Mouse (Mus musculus): ENCODE measurements around the gene Zfp579. TPM values are rescaled to one million over a fixed set of nuclear protein-coding genes. Genes with fewer than 3 reads are reported as not detected.

The Zfp579 gene
- polyA plus RNA-seq (2017; shearing (Covaris generic)): 13.8 TPM

DNA sequence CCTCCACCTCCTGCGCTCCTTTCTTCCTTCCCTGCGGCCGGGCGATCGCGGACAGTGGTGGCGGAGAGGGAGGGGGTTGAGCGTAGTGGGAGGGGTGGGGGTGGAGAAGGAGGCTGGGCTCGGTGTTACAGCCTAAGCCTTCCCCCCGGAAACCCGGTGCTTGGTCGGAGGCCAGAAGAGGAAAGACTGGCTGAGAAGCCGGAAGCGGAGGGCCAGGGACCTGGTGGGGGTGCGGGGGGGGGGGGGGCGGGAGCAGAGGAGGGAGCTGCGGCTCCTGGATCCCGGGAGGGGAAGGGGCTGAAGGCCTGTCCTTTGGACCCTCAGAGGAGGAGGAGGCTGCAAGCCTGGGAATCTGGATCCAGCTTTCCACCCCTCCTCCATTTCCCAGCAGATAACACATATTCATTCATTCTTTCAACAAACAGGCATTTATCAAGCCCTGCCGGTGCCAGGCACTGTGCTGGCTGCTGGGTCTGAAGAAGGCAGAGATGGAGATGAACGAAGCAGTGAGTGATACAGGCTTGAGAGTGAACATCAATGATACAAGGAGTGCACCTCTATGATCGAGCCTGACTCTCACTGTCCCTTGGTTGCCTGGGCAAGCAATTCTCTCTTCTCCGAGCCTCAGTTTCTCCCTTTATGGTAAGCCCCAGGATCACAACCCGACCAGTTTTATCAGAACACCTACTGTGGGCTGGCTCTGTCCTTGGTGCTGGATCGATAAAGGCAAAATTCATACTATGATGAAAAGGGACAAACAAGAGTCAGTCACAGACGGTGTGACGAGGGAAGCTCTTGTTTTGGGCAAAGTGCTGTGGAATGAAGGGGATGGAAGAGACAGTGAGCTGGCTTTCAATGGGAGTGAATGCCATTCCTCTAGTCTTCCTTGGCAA, at the start of gene Zfp579:
TSS of gene Zfp579 (minus strand) at position 156 of the 893 bp plus-strand sequence.

DNA sequence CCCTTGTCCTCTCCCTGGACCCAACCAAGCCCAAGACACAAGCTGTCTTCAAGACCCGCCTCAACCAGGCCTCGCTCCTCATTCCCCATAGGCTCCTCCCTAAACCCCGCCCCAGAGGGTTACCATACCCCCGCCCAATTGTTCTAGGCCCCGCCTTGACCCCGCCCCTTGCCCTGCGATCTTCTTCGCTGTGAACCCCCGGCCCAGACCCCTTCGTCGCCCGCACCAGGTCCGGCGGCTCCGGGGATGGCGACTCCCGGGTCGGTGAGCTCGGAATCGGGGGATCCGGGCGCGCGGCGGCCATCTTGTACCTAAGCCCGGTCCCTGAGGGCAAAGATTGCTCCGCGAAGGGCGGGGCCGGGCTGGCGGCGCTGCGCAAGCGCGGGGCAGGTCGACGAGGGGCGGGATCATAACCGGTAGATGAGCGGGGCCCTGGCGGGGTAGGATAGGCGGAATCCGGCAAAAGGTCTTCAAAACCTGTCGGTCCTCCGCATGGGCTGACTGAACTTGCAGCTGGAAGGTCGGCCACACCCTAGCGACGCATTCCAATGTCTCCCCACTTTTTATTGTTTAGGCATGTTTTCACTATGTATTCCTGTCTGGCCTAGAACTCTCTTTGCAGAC, 42.3 kb upstream of the Zfp579 start, which contains the start of gene Zfp784:
TSS of gene Zfp784 (minus strand) at position 338 of the 624 bp plus-strand sequence.

DNA sequence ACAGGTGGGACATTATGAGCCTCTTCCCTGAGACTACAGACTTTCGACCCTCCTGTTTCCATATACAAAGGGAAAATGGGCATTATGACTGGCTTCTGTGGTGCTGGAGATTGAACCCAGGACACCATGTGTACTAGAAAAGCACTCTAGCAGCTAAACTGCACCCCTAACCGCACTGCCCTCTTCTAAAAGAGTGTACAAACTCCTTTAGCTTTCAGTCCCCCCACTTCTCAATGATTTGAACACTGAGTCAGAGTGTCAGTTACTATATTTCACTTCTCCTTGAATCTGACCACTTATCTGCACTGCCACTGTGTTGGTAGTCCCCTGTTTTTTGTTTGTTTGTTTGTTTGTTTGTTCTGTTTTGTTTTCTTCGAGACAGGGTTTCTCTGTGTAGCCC, 37.9 kb upstream of the Zfp579 start, which contains the start of gene 4632433K11Rik:
TSS of gene 4632433K11Rik (plus strand) at position 301 of the 400 bp plus-strand sequence.

DNA sequence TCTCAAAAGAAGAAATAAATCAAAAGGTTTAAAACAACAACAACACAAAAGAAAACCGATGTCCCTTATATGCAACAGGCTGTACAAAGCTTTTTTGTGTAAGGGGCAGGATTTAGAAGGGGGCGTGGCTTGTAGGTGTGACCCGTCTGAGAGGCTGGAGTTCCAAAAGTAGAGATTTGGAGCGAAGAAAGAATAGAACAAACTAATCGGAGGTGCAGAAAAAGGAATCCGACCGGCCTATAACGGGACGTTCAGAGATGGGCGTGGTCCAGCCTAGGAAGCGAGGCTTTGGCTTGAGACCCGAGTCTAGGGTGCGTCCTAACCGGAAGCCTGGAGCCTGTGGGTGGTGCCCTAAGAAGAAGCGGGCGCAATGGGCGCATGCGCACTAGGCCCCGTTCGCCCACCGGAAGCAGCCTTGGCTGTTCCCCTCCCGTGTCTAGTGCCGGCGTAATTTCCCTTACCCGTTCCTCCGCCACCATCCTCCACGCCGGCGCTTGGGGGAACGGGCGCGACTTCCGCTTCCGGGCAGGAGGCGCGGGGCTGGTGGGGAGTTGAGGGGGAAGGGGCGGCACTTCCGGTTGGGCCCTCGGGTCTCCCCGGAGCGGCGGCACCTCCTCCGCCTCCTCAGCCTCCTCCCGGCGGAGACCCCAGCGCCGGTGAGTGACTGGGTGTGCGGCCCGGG, 24.2 kb upstream of the Zfp579 start, which contains the start of the genes Zfp865 and Ccdc106:
TSS of gene Zfp865 (plus strand) at position 377 of the 682 bp plus-strand sequence.
TSS of gene Ccdc106 (plus strand) at position 554 of the 682 bp plus-strand sequence.

DNA sequence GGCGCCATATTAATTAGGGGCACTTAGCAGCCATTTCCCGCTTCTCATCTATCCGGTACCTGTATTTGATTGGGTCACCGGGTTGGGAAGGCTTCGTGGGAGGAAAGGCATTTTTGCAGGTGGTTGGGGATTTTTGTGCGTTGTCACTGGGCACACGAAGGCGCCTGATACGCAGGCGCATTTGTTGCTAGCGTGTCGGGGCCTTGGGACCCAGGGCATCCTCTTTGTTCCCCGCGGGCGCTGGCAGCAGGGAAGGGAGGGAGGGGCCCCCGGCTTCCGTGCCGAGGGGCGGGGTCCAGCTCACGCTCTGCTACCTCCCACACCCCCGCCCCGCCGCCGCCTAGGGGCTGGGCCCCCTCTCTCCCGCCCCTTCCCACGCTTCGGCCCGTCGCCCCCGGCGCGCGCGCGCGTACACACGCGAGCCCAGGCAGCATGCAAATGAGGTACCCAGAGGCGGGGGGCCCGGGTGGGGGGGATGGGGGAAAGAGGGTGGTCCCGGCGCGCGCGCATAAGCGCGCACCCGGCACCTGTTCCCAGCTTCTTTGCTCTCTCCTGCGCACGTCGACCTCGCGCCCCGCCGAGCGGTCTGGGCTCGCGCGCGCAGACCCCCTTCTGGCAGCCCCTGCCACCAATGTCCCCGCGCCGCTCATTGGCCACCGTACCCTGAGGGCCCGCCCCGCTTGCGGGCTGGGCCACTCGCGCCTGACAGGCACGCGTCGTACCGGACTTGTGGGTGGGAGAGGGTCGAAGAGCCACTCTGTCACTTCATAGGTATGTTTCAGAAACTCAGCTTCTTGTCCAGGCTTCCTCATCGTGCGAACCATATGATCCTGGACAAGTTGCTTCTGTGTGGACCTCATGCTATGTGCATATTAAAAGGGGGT, 19.4 kb upstream of the Zfp579 start, which contains the start of gene Gm44973:
TSS of gene Gm44973 (plus strand) at position 379 of the 884 bp plus-strand sequence.

DNA sequence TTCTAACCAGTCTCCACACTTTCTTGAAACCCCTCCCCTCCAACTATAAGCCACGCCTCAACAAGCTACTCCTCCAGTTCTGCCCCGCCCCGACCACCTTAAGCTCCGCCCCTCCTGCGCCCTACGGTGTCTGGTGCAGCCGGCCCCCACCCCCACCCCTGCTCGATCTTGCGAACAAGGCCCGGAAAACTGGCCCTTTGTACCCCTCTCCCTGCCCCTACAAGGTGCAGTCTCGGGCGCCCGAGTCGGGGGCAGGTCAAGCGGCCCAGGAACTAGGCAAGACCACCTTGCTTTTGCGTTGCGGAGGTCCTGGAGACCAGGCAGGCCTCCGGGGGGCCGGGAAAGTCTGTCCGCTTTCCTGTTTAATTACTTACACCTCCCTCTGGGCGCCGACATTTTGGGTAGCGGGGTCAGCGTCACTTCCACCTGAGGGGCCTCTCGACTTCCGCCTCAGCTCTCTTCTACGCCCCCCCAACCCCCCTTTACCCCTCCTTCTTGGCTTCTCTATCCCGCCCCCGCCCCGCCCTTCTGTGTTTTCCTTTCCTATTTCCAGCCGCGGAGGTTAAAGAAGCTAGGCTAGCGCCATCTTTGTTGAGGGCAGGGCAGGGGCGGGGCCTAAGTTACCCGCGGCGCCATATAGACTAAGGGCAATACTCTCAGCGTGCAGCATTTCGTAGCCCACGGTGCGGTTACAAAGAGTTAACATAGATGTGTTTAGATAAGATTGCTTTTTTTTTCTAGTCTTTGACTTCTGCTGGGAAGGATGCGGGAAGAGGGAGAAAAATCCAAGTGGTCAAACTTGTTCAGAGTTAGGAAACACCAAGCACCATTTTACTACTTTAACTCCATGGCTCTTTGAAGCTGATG, 18.5 kb upstream of the Zfp579 start, which contains the start of the genes Zfp524 and Fiz1:
TSS of gene Zfp524 (plus strand) at position 165 of the 867 bp plus-strand sequence.
TSS of gene Fiz1 (minus strand) at position 447 of the 867 bp plus-strand sequence.

DNA sequence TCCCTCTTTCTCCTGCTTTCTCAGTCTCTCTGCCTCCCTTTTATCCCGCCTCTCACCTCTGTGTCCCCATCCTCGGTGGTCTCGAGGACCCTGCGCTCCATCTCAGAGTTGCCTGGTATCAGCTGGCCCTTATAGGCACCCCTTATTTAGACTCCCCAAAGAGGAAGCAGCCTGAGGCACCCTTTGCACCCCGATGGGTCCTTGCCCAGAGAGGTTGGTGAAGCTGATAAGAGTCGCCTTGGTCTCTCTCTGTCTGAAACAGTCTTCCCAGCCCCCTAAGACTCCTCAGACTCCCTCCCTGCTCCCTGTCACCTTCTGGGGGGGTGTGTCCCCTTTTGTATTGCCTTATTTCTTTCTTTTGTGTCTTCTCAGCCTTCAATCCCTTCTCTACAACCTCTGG, 24.9 kb downstream of the Zfp579 start, which contains the start of gene Sbk3:
TSS of gene Sbk3 (minus strand) at position 101 of the 400 bp plus-strand sequence.

DNA sequence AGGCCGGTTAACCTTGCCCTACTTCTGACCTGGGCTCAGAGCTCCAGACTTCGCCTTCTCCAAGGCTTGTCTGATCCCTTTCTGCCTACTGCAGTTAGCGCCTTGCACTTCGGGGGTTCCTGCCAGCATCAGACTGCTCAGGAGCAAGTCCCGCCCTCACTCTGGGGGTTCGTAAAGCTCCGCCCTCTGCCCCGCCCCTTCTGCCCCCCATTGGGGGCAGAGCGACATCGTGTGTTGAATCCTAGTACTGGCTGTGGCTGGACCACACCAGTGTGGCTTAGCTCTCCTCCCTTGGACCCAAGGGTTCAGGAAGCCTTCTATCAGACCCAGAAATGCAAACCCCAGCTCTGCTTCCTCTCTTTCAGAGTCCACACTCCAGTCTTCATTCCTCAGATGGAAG, 31.7 kb downstream of the Zfp579 start, which contains the start of gene Sbk2:
TSS of gene Sbk2 (minus strand) at position 135 of the 400 bp plus-strand sequence.

Other genes with a start within 250 kb of the Zfp579 start
- gene Cox6b2, start 243.1 kb downstream of the Zfp579 start, polyA plus RNA-seq (2017; shearing (Covaris generic)): 1.7 TPM
- gene Fam71e2, start 224.9 kb downstream of the Zfp579 start, polyA plus RNA-seq (2017; shearing (Covaris generic)): not detected
- gene Il11, start 213.3 kb downstream of the Zfp579 start, polyA plus RNA-seq (2017; shearing (Covaris generic)): not detected
- gene Tmem190, start 213.2 kb downstream of the Zfp579 start, polyA plus RNA-seq (2017; shearing (Covaris generic)): not detected
- 7.3 TPM for gene Tmem238, start 206.5 kb downstream of the Zfp579 start, polyA plus RNA-seq (2017; shearing (Covaris generic))
- gene Rpl28, start 203.3 kb downstream of the Zfp579 start, polyA plus RNA-seq (2017; shearing (Covaris generic)): 251 TPM
- gene Ube2s, start 183.6 kb downstream of the Zfp579 start, polyA plus RNA-seq (2017; shearing (Covaris generic)): 295 TPM
- gene Shisa7, start 151.5 kb downstream of the Zfp579 start, polyA plus RNA-seq (2017; shearing (Covaris generic)): 0.91 TPM
- gene Isoc2b, start 125.9 kb downstream of the Zfp579 start, polyA plus RNA-seq (2017; shearing (Covaris generic)): 8.8 TPM
- 0.60 TPM for gene Isoc2a, start 119.0 kb downstream of the Zfp579 start, polyA plus RNA-seq (2017; shearing (Covaris generic))
- gene Gm36210, start 89.6 kb downstream of the Zfp579 start, polyA plus RNA-seq (2017; shearing (Covaris generic)): not detected
- 3.0 TPM for gene Zfp628, start 80.9 kb downstream of the Zfp579 start, polyA plus RNA-seq (2017; shearing (Covaris generic))
- gene Nat14, start 74.1 kb downstream of the Zfp579 start, polyA plus RNA-seq (2017; shearing (Covaris generic)): not detected
- not detected for gene Ssc5d, start 70.4 kb downstream of the Zfp579 start, polyA plus RNA-seq (2017; shearing (Covaris generic))
- 1.0 TPM for gene Sbk2, start 31.8 kb downstream of the Zfp579 start, polyA plus RNA-seq (2017; shearing (Covaris generic))
- gene Sbk3, start 25.0 kb downstream of the Zfp579 start, polyA plus RNA-seq (2017; shearing (Covaris generic)): not detected
- 15.8 TPM for gene Zfp524, start 18.3 kb upstream of the Zfp579 start, polyA plus RNA-seq (2017; shearing (Covaris generic))
- 47.5 TPM for gene Fiz1, start 18.5 kb upstream of the Zfp579 start, polyA plus RNA-seq (2017; shearing (Covaris generic))
- gene Gm44973, start 19.3 kb upstream of the Zfp579 start, polyA plus RNA-seq (2017; shearing (Covaris generic)): 7.6 TPM
- gene Zfp865, start 24.2 kb upstream of the Zfp579 start, polyA plus RNA-seq (2017; shearing (Covaris generic)): 6.1 TPM
- gene Ccdc106, start 24.4 kb upstream of the Zfp579 start, polyA plus RNA-seq (2017; shearing (Covaris generic)): not detected
- not detected for gene 4632433K11Rik, start 38.0 kb upstream of the Zfp579 start, polyA plus RNA-seq (2017; shearing (Covaris generic))
- 2.4 TPM for gene Zfp784, start 42.3 kb upstream of the Zfp579 start, polyA plus RNA-seq (2017; shearing (Covaris generic))
- 2.9 TPM for gene Zfp580, start 55.4 kb upstream of the Zfp579 start, polyA plus RNA-seq (2017; shearing (Covaris generic))
- gene U2af2, start 66.0 kb upstream of the Zfp579 start, polyA plus RNA-seq (2017; shearing (Covaris generic)): 108 TPM
- gene Epn1, start 84.1 kb upstream of the Zfp579 start, polyA plus RNA-seq (2017; shearing (Covaris generic)): 30.9 TPM
- gene Rfpl4, start 120.8 kb upstream of the Zfp579 start, polyA plus RNA-seq (2017; shearing (Covaris generic)): not detected
- gene Rasl2-9, start 129.8 kb upstream of the Zfp579 start, polyA plus RNA-seq (2017; shearing (Covaris generic)): not detected
- gene Vmn1r55, start 153.5 kb upstream of the Zfp579 start, polyA plus RNA-seq (2017; shearing (Covaris generic)): 0.12 TPM
- not detected for gene Vmn1r56, start 200.6 kb upstream of the Zfp579 start, polyA plus RNA-seq (2017; shearing (Covaris generic))
- not detected for gene Vmn1r57, start 222.3 kb upstream of the Zfp579 start, polyA plus RNA-seq (2017; shearing (Covaris generic))

Measured in effector memory CD4-positive, alpha-beta T cell, adult 5 months (primary cell).